Mouse (Mus musculus) hindbrain, postnatal 0 days (tissue): ENCODE measurements around the gene Chd2. TPM values are rescaled to one million over a fixed set of nuclear protein-coding genes. Genes with fewer than 3 reads are reported as not detected.

Source experiments
- ATAC-seq: fragments of 200-750 bp; cut with Nextera tagmentation; 2 replicates; pipeline ENCODE4 v1.8.0; 2017; ENCODE audit warnings: mild to moderate bottlenecking, moderate TSS enrichment, moderate library complexity
- DNase-seq: peaks from one replicate; pipeline ENCODE4 v3.0.0-alpha.2; 2015; ENCODE audit warnings: low spot score
- H3K27ac ChIP-seq: fragments of 300-500 bp; sonication (generic); 2 replicates; pipeline ENCODE4 v1.5.1; 2014; ENCODE audit warnings: mild to moderate bottlenecking
- H3K27me3 ChIP-seq: fragments of 300-500 bp; sonication (generic); 2 replicates; pipeline ENCODE4 v1.6.1; 2014; ENCODE audit warnings: low read length, mixed read lengths; ENCODE audit not compliant: insufficient read depth
- H3K36me3 ChIP-seq: fragments of 300-500 bp; sonication (generic); 2 replicates; pipeline ENCODE4 v1.6.1; 2014; ENCODE audit warnings: low read length, mixed read lengths; ENCODE audit not compliant: insufficient read depth
- H3K4me1 ChIP-seq: fragments of 300-500 bp; sonication (generic); 2 replicates; pipeline ENCODE4 v1.6.1; 2014; ENCODE audit warnings: antibody characterized with exemption, low read length, mixed read lengths; ENCODE audit not compliant: insufficient read depth
- H3K4me2 ChIP-seq: fragments of 300-500 bp; sonication (generic); 2 replicates; pipeline ENCODE4 v1.6.1; 2014; ENCODE audit warnings: low read depth, mild to moderate bottlenecking, low read length, moderate library complexity, mixed read lengths
- H3K4me3 ChIP-seq: fragments of 300-500 bp; sonication (generic); 2 replicates; pipeline ENCODE4 v1.5.1; 2014; ENCODE audit warnings: low read length
- H3K9ac ChIP-seq: fragments of 300-500 bp; sonication (generic); replicated peaks from 2 replicates; pipeline ENCODE4 v1.6.1; 2014; ENCODE audit warnings: mild to moderate bottlenecking, low read length, moderate library complexity, mixed read lengths
- H3K9me3 ChIP-seq: fragments of 300-500 bp; sonication (generic); 2 replicates; pipeline ENCODE4 v1.6.1; 2016; ENCODE audit warnings: low read length, mixed read lengths
- CTCF ChIP-seq: IDR thresholded peaks from 2 replicates; pipeline ENCODE4 v1.5.1; 2016; ENCODE audit warnings: antibody characterized with exemption, control low read depth, low read depth
- WGBS: fragments of 180-500 bp; shearing (Covaris S2); extraction: QIAGEN DNeasy Blood & Tissue Kit; methylation state at CpG from one replicate; pipeline ENCODE4 v1.1.7; 2014; 5-methylcytosine and 5-hydroxymethylcytosine counted together
- polyA plus RNA-seq: library from polyadenylated mRNA; unstranded; fragments of >200 nt; fragmentation: Nextera tagmentation; extraction: Ambion mirVana; gene quantifications from 2 replicates; pipeline ENCODE4 v1.2.1, GENCODE M21; 2015
- total RNA-seq: library from RNA; depleted of rRNA; stranded (reverse); fragments of >200 nt; gene quantifications from 2 replicates; pipeline ENCODE4 v1.2.3, GENCODE M21; 2014

Chd2 gene
- total and polyA plus RNA-seq, 2 experiments from 2014 or later, result 33.4 to 36.1 TPM

DNA sequence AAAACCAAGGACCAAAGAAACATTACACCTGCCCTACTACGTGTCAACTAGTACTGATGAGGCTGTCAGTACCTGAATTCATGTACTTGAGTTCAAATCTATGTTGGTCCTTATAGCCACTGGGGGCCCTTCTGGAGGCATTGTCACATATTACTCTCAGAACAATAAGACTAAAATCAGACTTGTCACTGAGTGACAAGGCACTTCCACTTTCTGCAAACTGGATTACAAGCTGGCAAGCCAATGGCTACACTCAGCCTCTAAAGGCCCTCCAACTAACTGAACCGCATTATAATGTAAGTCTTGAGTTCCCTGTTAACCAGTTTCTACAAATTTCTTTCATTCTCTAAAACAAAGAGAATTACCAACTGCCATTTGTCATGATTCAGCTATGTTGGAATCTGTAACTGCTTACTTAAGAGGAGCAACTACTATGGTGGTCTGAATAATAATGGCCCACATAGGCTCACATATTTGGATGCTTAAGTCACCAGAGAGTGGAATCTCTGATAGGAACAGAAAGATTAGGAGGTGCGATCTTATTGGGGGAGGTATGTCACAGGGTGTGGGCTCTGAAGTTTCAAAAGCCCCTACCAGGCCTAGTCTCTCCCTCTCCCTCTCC, 89.3 kb downstream of the Chd2 start:
- DNase-seq (no peak), ATAC-seq (no peak)
- peaks cover 67% of the 10 kb centered on the region for H3K36me3 ChIP-seq
- no peak overlapping the region for H3K27ac ChIP-seq
- H3K9ac ChIP-seq, result no peak overlapping the region
- H3K9me3 ChIP-seq, result no peaks in the 10 kb centered on the region
- H3K4me2 ChIP-seq, result no peak overlapping the region
- no peaks in the 10 kb centered on the region for H3K27me3 ChIP-seq
- TF ChIP-seq CTCF, result no peak
- no peaks in the 10 kb centered on the region for H3K4me1 ChIP-seq
- WGBS, result 99% methylated on average over 3 of the region's 3 CpGs
- no peak overlapping the region for H3K4me3 ChIP-seq

DNA sequence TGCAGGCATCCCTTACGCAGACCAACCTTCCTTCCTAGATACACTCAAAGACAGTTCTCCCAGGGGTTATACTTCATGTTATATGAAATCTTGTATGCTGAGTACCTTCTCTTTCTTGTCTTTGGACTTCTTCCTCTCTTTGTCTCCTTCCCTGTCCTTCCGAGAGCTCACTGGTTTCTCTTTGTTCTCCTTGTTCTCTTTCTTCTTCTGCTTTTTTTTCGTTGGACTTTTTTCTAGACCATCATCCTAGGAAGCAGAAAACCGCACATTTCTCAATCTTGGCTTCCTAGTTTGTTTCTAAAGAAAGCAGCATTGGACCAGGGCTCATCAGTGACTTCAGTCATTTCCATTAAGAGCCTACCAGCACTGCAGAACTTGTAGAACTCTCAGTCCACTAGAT, 90.0 kb downstream of the Chd2 start:
- TF ChIP-seq CTCF, result no peak
- no peak for DNase-seq
- Histone ChIP-seq H3K27ac (no peak overlapping the region), H3K36me3 (peaks cover 72% of the 10 kb centered on the region), H3K4me2 (no peak overlapping the region), H3K27me3 (no peaks in the 10 kb centered on the region), H3K4me3 (no peak overlapping the region), H3K9me3 (no peaks in the 10 kb centered on the region), H3K9ac (no peak overlapping the region), H3K4me1 (no peaks in the 10 kb centered on the region)
- 89% methylated on average over 4 of the region's 4 CpGs for WGBS
- no peak for ATAC-seq

DNA sequence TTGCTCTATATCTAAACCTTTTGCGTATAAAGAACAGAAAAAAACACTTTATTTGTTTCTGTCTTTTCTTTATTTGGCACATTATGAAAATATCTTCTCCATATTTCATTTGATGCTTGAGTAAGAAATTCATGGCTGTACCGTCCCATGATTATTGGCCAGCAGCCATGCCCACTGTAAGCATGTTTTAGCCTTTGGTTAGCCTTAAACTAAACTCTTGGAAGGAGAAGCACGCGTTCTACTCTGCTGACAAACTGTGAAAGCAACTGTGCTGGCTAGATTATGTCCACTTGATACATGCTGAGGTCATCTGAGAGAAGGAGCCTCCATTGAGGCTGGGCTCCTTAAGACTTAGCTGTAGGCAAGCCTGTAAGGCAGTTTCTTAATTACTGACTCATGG, 99.4 kb downstream of the Chd2 start:
- Histone ChIP-seq H3K9me3 (no peaks in the 10 kb centered on the region), H3K9ac (no peak overlapping the region), H3K27ac (no peak overlapping the region), H3K27me3 (no peaks in the 10 kb centered on the region), H3K4me2 (no peak overlapping the region), H3K4me3 (no peak overlapping the region), H3K36me3 (peaks cover 87% of the 10 kb centered on the region), H3K4me1 (no peaks in the 10 kb centered on the region)
- TF ChIP-seq CTCF, result no peak
- 82% methylated on average over 4 of the region's 4 CpGs for WGBS
- ATAC-seq (no peak), DNase-seq (no peak)

DNA sequence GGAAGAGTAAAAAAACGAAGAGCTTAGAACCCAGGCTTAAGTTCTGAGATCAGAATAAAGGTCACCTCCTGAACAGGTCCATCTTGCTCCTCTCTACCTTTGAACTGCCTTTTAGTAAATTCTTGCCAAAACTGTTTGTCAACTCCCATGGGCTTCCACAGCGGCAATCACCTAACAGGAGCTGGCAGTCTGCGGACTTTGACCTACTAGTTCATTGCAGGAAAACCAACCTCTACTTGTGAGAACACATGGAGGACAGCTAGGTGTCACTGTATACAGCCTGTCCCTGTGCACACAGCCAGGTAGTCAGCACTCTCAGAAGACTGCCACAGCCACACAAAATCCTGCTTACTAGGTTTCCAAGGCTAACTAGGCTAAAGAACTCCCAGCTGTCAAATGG, 99.8 kb downstream of the Chd2 start:
- DNase-seq (no peak), ATAC-seq (no peak)
- Histone ChIP-seq H3K4me1 (no peaks in the 10 kb centered on the region), H3K9ac (no peak overlapping the region), H3K27me3 (no peaks in the 10 kb centered on the region), H3K9me3 (no peaks in the 10 kb centered on the region), H3K4me2 (no peak overlapping the region), H3K36me3 (peaks cover 85% of the 10 kb centered on the region), H3K27ac (no peak overlapping the region), H3K4me3 (no peak overlapping the region)
- WGBS, result 92% methylated on average over 3 of the region's 3 CpGs
- no peak for TF ChIP-seq CTCF

DNA sequence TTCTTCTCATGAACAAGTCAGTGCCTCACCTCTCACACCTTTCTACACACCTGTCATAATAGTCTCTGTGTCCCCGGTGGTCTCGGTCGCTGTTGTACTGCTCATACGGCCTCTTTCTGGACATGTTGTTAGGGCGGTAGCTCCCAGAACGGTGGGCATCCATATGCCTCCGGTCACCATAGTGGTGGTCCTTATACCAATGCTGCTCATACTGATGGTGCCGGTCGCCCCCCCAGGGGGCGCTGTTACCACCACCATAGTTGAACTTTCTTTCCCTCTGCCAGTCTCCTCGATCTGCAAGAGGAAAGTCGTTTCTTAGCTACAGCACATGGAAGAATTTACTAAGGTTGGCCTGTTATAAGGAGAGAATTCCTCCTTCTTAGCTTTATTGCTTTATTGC, 105.9 kb downstream of the Chd2 start:
- H3K27me3 ChIP-seq, result no peaks in the 10 kb centered on the region
- peak; percentile 48 for DNase-seq
- no peaks in the 10 kb centered on the region for H3K4me1 ChIP-seq
- H3K9ac ChIP-seq, result no peak overlapping the region
- no peak overlapping the region for H3K4me3 ChIP-seq
- H3K27ac ChIP-seq, result no peak overlapping the region
- peak; percentile 44 for TF ChIP-seq CTCF
- H3K36me3 ChIP-seq, result peaks cover 58% of the 10 kb centered on the region
- WGBS, result 73% methylated on average over 12 of the region's 12 CpGs
- H3K4me2 ChIP-seq, result no peak overlapping the region
- no peak for ATAC-seq
- no peaks in the 10 kb centered on the region for H3K9me3 ChIP-seq

DNA sequence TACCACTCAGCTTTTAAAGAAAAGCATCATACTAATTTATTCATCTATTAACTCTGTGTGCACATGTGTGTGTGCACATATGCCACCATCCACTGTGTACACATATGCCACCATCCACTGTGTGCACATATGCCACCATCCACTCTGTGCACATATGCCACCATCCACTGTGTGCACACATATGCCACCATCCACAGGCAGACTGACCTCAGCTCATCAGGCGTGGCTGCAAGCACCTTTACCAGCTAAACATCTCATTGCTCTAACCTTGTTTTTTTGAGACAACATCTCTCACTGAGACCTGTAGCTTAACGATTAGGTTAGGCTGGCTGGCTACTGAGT, 107.3 kb downstream of the Chd2 start:
- no peaks in the 10 kb centered on the region for H3K9me3 ChIP-seq
- no peaks in the 10 kb centered on the region for H3K27me3 ChIP-seq
- ATAC-seq (peak; percentile 52; the same call in 1 of the 2 replicates), DNase-seq (no peak)
- H3K36me3 ChIP-seq, result peaks cover 47% of the 10 kb centered on the region
- no peak overlapping the region for H3K4me3 ChIP-seq
- H3K4me2 ChIP-seq, result no peak overlapping the region
- WGBS, result 82% methylated on average over 2 of the region's 2 CpGs
- H3K27ac ChIP-seq, result no peak overlapping the region; the same call in 1 of the 2 replicates
- no peak for TF ChIP-seq CTCF
- H3K9ac ChIP-seq, result no peak overlapping the region
- no peaks in the 10 kb centered on the region for H3K4me1 ChIP-seq

DNA sequence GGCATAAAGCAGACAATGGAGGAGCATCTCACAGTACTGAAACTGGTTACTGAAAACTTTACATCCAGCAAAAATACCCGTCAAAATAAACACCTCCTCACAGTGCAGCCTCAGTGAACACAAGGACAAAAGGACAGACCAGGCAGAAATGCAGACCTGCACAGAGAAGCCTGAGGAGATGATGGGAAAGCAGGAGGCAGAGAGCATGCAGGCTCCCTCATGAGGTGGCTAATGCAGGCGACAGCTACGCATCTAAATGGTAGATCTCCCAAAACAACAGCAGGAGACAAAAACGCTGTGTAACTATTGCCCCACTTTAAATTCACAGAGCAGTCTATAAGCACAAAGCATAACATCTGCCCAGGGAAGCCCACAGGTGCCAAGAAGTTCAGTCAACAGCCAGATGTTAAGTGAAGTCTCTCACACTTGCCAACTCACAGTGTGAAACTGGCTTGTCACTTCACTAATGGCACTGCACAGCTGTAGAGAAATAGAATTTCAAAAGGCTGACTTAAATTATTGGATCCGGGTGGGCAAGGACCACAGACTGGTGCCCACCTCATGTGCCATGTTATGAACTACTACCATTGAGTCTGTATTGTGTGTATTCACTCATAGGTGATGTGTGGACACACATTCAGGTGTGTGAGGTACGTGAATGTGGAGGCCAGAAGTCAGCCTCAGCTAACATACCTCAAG, 107.8 kb downstream of the Chd2 start:
- peak; percentile 46; the same call in 1 of the 2 replicates for ATAC-seq
- Histone ChIP-seq H3K4me1 (no peaks in the 10 kb centered on the region), H3K4me2 (no peak overlapping the region), H3K36me3 (peaks cover 47% of the 10 kb centered on the region), H3K4me3 (no peak overlapping the region), H3K27me3 (no peaks in the 10 kb centered on the region), H3K9ac (no peak overlapping the region), H3K27ac (no peak overlapping the region), H3K9me3 (no peaks in the 10 kb centered on the region)
- WGBS, result 59% methylated on average over 6 of the region's 6 CpGs
- DNase-seq, result no peak
- peak; percentile 23 for TF ChIP-seq CTCF
